ENCODE assay signal across 8 mouse cellular contexts in genomic region chr4:139211975-139212831, GRCm38 (mm10). TPM values are rescaled to one million over a fixed set of nuclear protein-coding genes. Genes with fewer than 3 reads are reported as not detected.
DNase-seq lines count a peak whose midpoint lies in the region; ATAC-seq lines count a peak whose summit lies in the region.

No protein-coding gene starts in this region.

- no peaks in the 10 kb centered on the region for H3K27me3 ChIP-seq in embryonic facial prominence, embryonic 10.5 days (replicated peaks; ENCODE audit: low read depth, poor library complexity, severe bottlenecking)
- no peaks in the 10 kb centered on the region for H3K27me3 ChIP-seq in kidney, embryonic 15.5 days
- H3K27me3 ChIP-seq in midbrain, embryonic 11.5 days (ENCODE audit: control insufficient read depth, insufficient read depth, low read length): no peaks in the 10 kb centered on the region

- H3K4me3 ChIP-seq in embryonic facial prominence, embryonic 10.5 days: no peak overlapping the region
- no peak overlapping the region for H3K4me3 ChIP-seq in kidney, embryonic 15.5 days (replicated peaks)
- H3K4me3 ChIP-seq in midbrain, embryonic 11.5 days (ENCODE audit: low read depth, low read length): no peak overlapping the region

- peak overlapping the region; percentile 32 for H3K27ac ChIP-seq in embryonic facial prominence, embryonic 10.5 days (replicated peaks)
- H3K27ac ChIP-seq in kidney, embryonic 15.5 days: peak overlapping the region; percentile 71
- no peak overlapping the region for H3K27ac ChIP-seq in midbrain, embryonic 11.5 days (ENCODE audit: low read depth, low read length)

- H3K4me2 ChIP-seq in kidney, embryonic 15.5 days: no peak overlapping the region
- no peak overlapping the region for H3K4me2 ChIP-seq in midbrain, embryonic 11.5 days

- WGBS in embryonic facial prominence, embryonic 10.5 days: 66% methylated on average over 17 of the region's 17 CpGs
- WGBS in kidney, embryonic 15.5 days: 73% methylated on average over 17 of the region's 17 CpGs
- 73% methylated on average over 17 of the region's 17 CpGs for WGBS in midbrain, embryonic 11.5 days

- H3K9ac ChIP-seq in kidney, embryonic 15.5 days: no peak overlapping the region
- H3K9ac ChIP-seq in midbrain, embryonic 11.5 days (ENCODE audit: low read length): no peak overlapping the region

- H3K36me3 ChIP-seq in embryonic facial prominence, embryonic 10.5 days (replicated peaks): peaks cover 48% of the 10 kb centered on the region
- H3K36me3 ChIP-seq in kidney, embryonic 15.5 days: peaks cover 20% of the 10 kb centered on the region
- H3K36me3 ChIP-seq in midbrain, embryonic 11.5 days (ENCODE audit: control insufficient read depth, insufficient read depth, low read length): no peaks in the 10 kb centered on the region

- DNase-seq in layer of hippocampus, postnatal 10 days (ENCODE audit: low spot score in 2 of 2): peak; percentile 43 to 53
- DNase-seq in layer of hippocampus, adult 9-10 months (ENCODE audit: low spot score): no peak
- DNase-seq in embryonic facial prominence, embryonic 10.5 days (ENCODE audit: low spot score): peak; percentile 43
- DNase-seq in lung, postnatal 4 days: peak; percentile 57 to 68
- DNase-seq in midbrain, embryonic 11.5 days (ENCODE audit: low spot score, missing footprints): no peak
- no peak for DNase-seq in right cerebral cortex, adult 2 months (ENCODE audit: low spot score in 2 of 2)

- H3K9me3 ChIP-seq in embryonic facial prominence, embryonic 10.5 days: no peaks in the 10 kb centered on the region
- H3K9me3 ChIP-seq in kidney, embryonic 15.5 days (replicated peaks): no peaks in the 10 kb centered on the region
- H3K9me3 ChIP-seq in midbrain, embryonic 11.5 days (ENCODE audit: control insufficient read depth, low read length): no peaks in the 10 kb centered on the region

- peaks cover 92% of the 10 kb centered on the region for H3K4me1 ChIP-seq in embryonic facial prominence, embryonic 10.5 days
- H3K4me1 ChIP-seq in kidney, embryonic 15.5 days: peaks cover 79% of the 10 kb centered on the region
- H3K4me1 ChIP-seq in midbrain, embryonic 11.5 days (ENCODE audit: control insufficient read depth, insufficient read depth, low read length): no peaks in the 10 kb centered on the region

- ATAC-seq in kidney, embryonic 15.5 days (replicated peaks; ENCODE audit: low FRiP score): no peak
- no peak for ATAC-seq in midbrain, embryonic 11.5 days (ENCODE audit: low FRiP score)
- no peak for ATAC-seq in CD4-positive, CD25-positive, alpha-beta regulatory T cell, adult 4 months

RNA-seq across cellular contexts. Expression of gene Capzb, which starts 19.5 kb away (rescaled TPM):
- 100 to 1,000 TPM; 343 to 381 TPM for total RNA-seq in layer of hippocampus, postnatal 10 days (2021)
- polyA plus RNA-seq in embryonic facial prominence, embryonic 10.5 days (2016; fragmentation: Nextera tagmentation; extraction: Ambion mirVana): 388 and 409 TPM in 2 replicates
- 392 and 395 TPM in 2 replicates for polyA plus RNA-seq in kidney, embryonic 15.5 days (2015; fragmentation: Nextera tagmentation; extraction: Ambion mirVana)
- 244 and 249 TPM in 2 replicates for polyA plus RNA-seq in midbrain, embryonic 11.5 days (2014; fragmentation: Nextera tagmentation; extraction: Ambion mirVana)
- polyA plus RNA-seq in CD4-positive, CD25-positive, alpha-beta regulatory T cell, adult 4 months (2017; shearing (Covaris generic)): 100 to 1,000 TPM; 479 to 616 TPM

Comparison
In these comparisons a context has a peak if more than half of its experiments do, and no peak if none do; other contexts are left out.
1. DNase-seq: peak in layer of hippocampus, postnatal 10 days (2 of 2), embryonic facial prominence, embryonic 10.5 days (single experiment) and lung, postnatal 4 days (2 of 2); none in layer of hippocampus, adult 9-10 months (single experiment), midbrain, embryonic 11.5 days (single experiment) and right cerebral cortex, adult 2 months (0 of 2).